Mouse (Mus musculus): Measurements from ENCODE around the gene Cmip.

DNA sequence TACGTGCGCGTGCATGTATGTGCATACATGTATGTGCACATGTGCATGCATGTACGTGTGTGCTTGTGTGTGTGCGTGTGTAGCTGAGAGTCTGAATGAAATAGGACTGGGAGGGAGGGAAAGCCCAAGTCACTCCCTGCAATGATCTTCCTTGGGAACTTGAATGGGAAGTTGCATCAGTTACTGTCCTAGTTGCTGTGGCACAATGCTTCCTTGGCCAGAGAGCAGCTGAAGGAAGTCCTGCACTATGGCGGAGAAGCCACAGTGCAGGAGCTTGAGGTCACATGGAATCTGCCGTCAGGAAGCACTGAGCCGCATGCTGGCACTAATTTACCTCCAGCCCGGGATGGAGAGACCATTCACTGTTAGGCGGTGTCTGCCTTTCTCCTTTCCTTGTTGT, 37.9 kb downstream of the Cmip start:
- TF ChIP-seq POLR2A (IDR thresholded peaks at IDR 0.05; ENCODE audit: control insufficient read depth in 1 of 2, insufficient read depth in 1 of 2, low read depth in 1 of 2, low read length in 2 of 2, poor library complexity in 1 of 2) = no peak
- TF ChIP-seq CTCF (IDR thresholded peaks at IDR 0.05 in 2 of 3, conservative IDR thresholded peaks at IDR 0.05 in 1 of 3; ENCODE audit: control insufficient read depth in 1 of 3, insufficient read depth in 1 of 3, low read depth in 2 of 3, low read length in 3 of 3, poor library complexity in 1 of 3, severe bottlenecking in 1 of 3) = no peak
- TF ChIP-seq NELFE (IDR thresholded peaks at IDR 0.05; ENCODE audit: low read depth, low read length) = no peak
- TF ChIP-seq HCFC1 (IDR thresholded peaks at IDR 0.05; ENCODE audit: low read depth, low read length) = no peak
- TF ChIP-seq ELF1 (IDR thresholded peaks at IDR 0.05; ENCODE audit: low read depth, low read length) = no peak
- no peak for TF ChIP-seq POLR2AphosphoS2 (IDR thresholded peaks at IDR 0.05; ENCODE audit: low read length)
- TF ChIP-seq MEF2A (IDR thresholded peaks at IDR 0.05; ENCODE audit: extremely low read depth, insufficient replicate concordance, low read depth, low read length, poor library complexity, severe bottlenecking) = no peak
- no peak for TF ChIP-seq SIN3A (IDR thresholded peaks at IDR 0.05; ENCODE audit: low read length)
- TF ChIP-seq E2F4 (IDR thresholded peaks at IDR 0.05; ENCODE audit: borderline replicate concordance, low read depth, low read length) = no peak
- TF ChIP-seq MAX (IDR thresholded peaks at IDR 0.05; ENCODE audit: low read length) = no peak
- TF ChIP-seq GABPA (IDR thresholded peaks at IDR 0.05; ENCODE audit: low read depth, low read length) = no peak

All from MEL (cell line).